Mouse (Mus musculus) CH12.LX (cell line): ENCODE results near the gene Fst. TPM values are rescaled to one million over a fixed set of nuclear protein-coding genes. Genes with fewer than 3 reads are reported as not detected.

Source experiments
- DNase-seq: peaks from one replicate; pipeline ENCODE4 v3.0.0-alpha.2; 2013; ENCODE audit errors: extremely low read depth
- H3K27ac ChIP-seq: 2 replicates; pipeline ENCODE4 v1.5.1; 2012; ENCODE audit warnings: low read depth, mild to moderate bottlenecking, control low read depth, moderate library complexity; ENCODE audit not compliant: insufficient read depth
- H3K27me3 ChIP-seq: replicated peaks from 2 replicates; pipeline ENCODE3; 2012; ENCODE audit warnings: inconsistent platforms
- H3K36me3 ChIP-seq, 2 experiments: replicated peaks in 1 of 2; 2 replicates each; pipeline versions ENCODE3 to v1.6.1; 2012; ENCODE audit warnings: inconsistent platforms in 1 of 2, low read length in 1 of 2, mild to moderate bottlenecking in 1 of 2, mixed read lengths in 1 of 2, moderate library complexity in 1 of 2; ENCODE audit not compliant: control insufficient read depth in 1 of 2, insufficient read depth in 1 of 2
- H3K4me1 ChIP-seq, 2 experiments: 2 replicates each; pipeline ENCODE4 v1.6.1; 2012; ENCODE audit warnings: inconsistent platforms in 1 of 2, moderate library complexity in 1 of 2; ENCODE audit not compliant: insufficient read depth in 2 of 2, control insufficient read depth in 1 of 2
- H3K4me2 ChIP-seq: 2 replicates; pipeline ENCODE4 v1.6.1; 2012; ENCODE audit warnings: low read depth, mild to moderate bottlenecking, control low read depth; ENCODE audit not compliant: poor library complexity, insufficient read depth, severe bottlenecking
- H3K4me3 ChIP-seq, 3 experiments: fragments of 150-350 bp in 1 of 3; sonication (generic) in 1 of 3; replicated peaks in 1 of 3; 2 replicates each; pipeline versions ENCODE3 to v1.5.1; 2011 to 2012; ENCODE audit warnings: low read depth in 2 of 3, low read length in 2 of 3, mild to moderate bottlenecking in 2 of 3, moderate library complexity in 2 of 3, control low read depth in 1 of 3, improper control_type of control experiment in 1 of 3, inconsistent platforms in 1 of 3, mixed read lengths in 1 of 3; ENCODE audit not compliant: poor library complexity in 1 of 3
- H3K79me2 ChIP-seq: replicated peaks from 2 replicates; pipeline ENCODE4 v1.6.1; 2012; ENCODE audit warnings: mild to moderate bottlenecking, moderate library complexity; ENCODE audit not compliant: control insufficient read depth, poor library complexity, insufficient read depth, severe bottlenecking; ENCODE audit errors: extremely low read depth
- H3K9ac ChIP-seq: 2 replicates; pipeline ENCODE4 v1.6.1; 2012; ENCODE audit warnings: low read depth, mild to moderate bottlenecking, control low read depth, moderate library complexity; ENCODE audit not compliant: insufficient read depth
- H3K9me3 ChIP-seq: replicated peaks from 2 replicates; pipeline ENCODE3; 2012; ENCODE audit warnings: low read length, inconsistent platforms, mixed read lengths
- BHLHE40 ChIP-seq: IDR thresholded peaks from 2 replicates; pipeline ENCODE4 v1.6.1; 2011; ENCODE audit warnings: mild to moderate bottlenecking, low read depth, low read length, improper control_type of control experiment
- CHD1 ChIP-seq: IDR thresholded peaks from 2 replicates; pipeline ENCODE4 v1.6.1; 2012; ENCODE audit warnings: low read depth, low read length, improper control_type of control experiment, inconsistent platforms
- CHD2 ChIP-seq: IDR thresholded peaks from 2 replicates; pipeline ENCODE4 v1.6.1; 2011; ENCODE audit warnings: low read length, improper control_type of control experiment
- CTCF ChIP-seq, 2 experiments: IDR thresholded peaks in 1 of 2; conservative IDR thresholded peaks in 1 of 2; 2 replicates each; pipeline ENCODE4 v1.5.1; 2011 to 2012; ENCODE audit warnings: low read depth in 2 of 2, low read length in 2 of 2, improper control_type of control experiment in 1 of 2, inconsistent platforms in 1 of 2, mild to moderate bottlenecking in 1 of 2, moderate library complexity in 1 of 2
- EP300 ChIP-seq: IDR thresholded peaks from 2 replicates; pipeline ENCODE4 v1.6.1; 2011; ENCODE audit warnings: low read length, improper control_type of control experiment
- ETS1 ChIP-seq: conservative IDR thresholded peaks from 2 replicates; pipeline ENCODE4 v1.6.1; 2012; ENCODE audit warnings: low read depth, mild to moderate bottlenecking, inconsistent platforms, low read length, improper control_type of control experiment, moderate library complexity
- KAT2A ChIP-seq: IDR thresholded peaks from 2 replicates; pipeline ENCODE4 v1.6.1; 2012; ENCODE audit warnings: low read length, improper control_type of control experiment, inconsistent platforms; ENCODE audit not compliant: insufficient replicate concordance
- MAFK ChIP-seq: IDR thresholded peaks from 2 replicates; pipeline ENCODE4 v1.6.1; 2011; ENCODE audit warnings: low read length, improper control_type of control experiment; ENCODE audit not compliant: insufficient replicate concordance
- MAX ChIP-seq: IDR thresholded peaks from 2 replicates; pipeline ENCODE4 v1.6.1; 2011; ENCODE audit warnings: low read length, improper control_type of control experiment
- MAZ ChIP-seq: IDR thresholded peaks from 2 replicates; pipeline ENCODE4 v1.6.1; 2012; ENCODE audit warnings: low read depth, mild to moderate bottlenecking, inconsistent platforms, low read length, improper control_type of control experiment, moderate library complexity
- MEF2A ChIP-seq: IDR thresholded peaks from 2 replicates; pipeline ENCODE4 v1.6.1; 2014; ENCODE audit warnings: low read depth, mild to moderate bottlenecking, inconsistent platforms, low read length, improper control_type of control experiment, borderline replicate concordance
- MYC ChIP-seq: IDR thresholded peaks from 2 replicates; pipeline ENCODE4 v1.6.1; 2011; ENCODE audit warnings: low read depth, mild to moderate bottlenecking, improper control_type of control experiment, low read length
- PAX5 ChIP-seq: IDR thresholded peaks from 2 replicates; pipeline ENCODE4 v1.6.1; 2012; ENCODE audit warnings: low read length, inconsistent platforms, mixed read lengths
- POLR2AphosphoS2 ChIP-seq: IDR thresholded peaks from 2 replicates; pipeline ENCODE4 v1.6.1; 2011; ENCODE audit warnings: low read depth, low read length, improper control_type of control experiment
- RAD21 ChIP-seq: IDR thresholded peaks from 2 replicates; pipeline ENCODE4 v1.6.1; 2011; ENCODE audit warnings: low read depth, mild to moderate bottlenecking, low read length, improper control_type of control experiment, moderate library complexity
- UBTF ChIP-seq: IDR thresholded peaks from 2 replicates; pipeline ENCODE4 v1.6.1; 2012; ENCODE audit warnings: low read depth, mild to moderate bottlenecking, inconsistent platforms, low read length, improper control_type of control experiment, moderate library complexity
- ZKSCAN1 ChIP-seq: IDR thresholded peaks from 2 replicates; pipeline ENCODE4 v1.6.1; 2012; ENCODE audit warnings: low read depth, inconsistent platforms, low read length, improper control_type of control experiment, borderline replicate concordance
- ZNF384 ChIP-seq: IDR thresholded peaks from 2 replicates; pipeline ENCODE4 v1.6.1; 2012; ENCODE audit warnings: low read depth, low read length, improper control_type of control experiment, inconsistent platforms
- dilution Hi-C: fragments of 300-500 bp; cut with MboI; formaldehyde crosslinking; loops from 2 replicates; pipeline ENCODE4 v1.14.3; 2020; ENCODE audit warnings: low sequenced_read_pairs; ENCODE audit not compliant: extremely low pct_unique_long_range_greater_than_20kb, extremely low pct_ligation_motif_present
- in situ Hi-C: fragments of 300-500 bp; cut with MboI; formaldehyde crosslinking; loops from 3 replicates; pipeline ENCODE4 v1.14.3; 2019; ENCODE audit warnings: low sequenced_read_pairs, low pct_ligation_motif_present, low pct_unique_long_range_greater_than_20kb, mixed read lengths
- polyA plus RNA-seq: library from polyadenylated mRNA; unstranded; fragments of >175 nt; gene quantifications from 2 replicates; pipeline ENCODE4 v1.2.1, GENCODE M21; 2012; ENCODE audit warnings: low read depth; ENCODE audit not compliant: insufficient read length
- total RNA-seq, 2 experiments: library from RNA; depleted of rRNA; stranded (reverse); fragments of 300-350 nt in 1 of 2; fragments of >200 nt in 1 of 2; gene quantifications; 2 replicates each; pipeline ENCODE4 v1.2.3; 2012 to 2014

Fst gene
- total and polyA plus RNA-seq, 3 experiments, result not detected

GRCm38 (mm10) chr13:114456766-114457566, 1.8 kb downstream of the Fst start:
- Histone ChIP-seq H3K4me2 (no peak overlapping the region), H3K79me2 (no peaks in the 10 kb centered on the region), H3K27me3 (no peaks in the 10 kb centered on the region), H3K9ac (no peak overlapping the region), H3K27ac (no peak overlapping the region), H3K4me3 (no peak overlapping the region), H3K9me3 (peaks cover 13% of the 10 kb centered on the region), H3K36me3 (no peaks in the 10 kb centered on the region), H3K4me1 (no peaks in the 10 kb centered on the region)
- no peak for DNase-seq
- in situ Hi-C loops (loop anchor here (25.0 kb wide), 1 partner anchor 570 kb away; no protein-coding TSS in a partner anchor), dilution Hi-C loops (no loop called here)
- no peak for TF ChIP-seq UBTF
- TF ChIP-seq MEF2A, result no peak
- no peak for TF ChIP-seq RAD21
- no peak for TF ChIP-seq EP300
- TF ChIP-seq MYC, result no peak
- no peak for TF ChIP-seq CTCF (conservative IDR thresholded peaks at IDR 0.05 in 1 of 2, IDR thresholded peaks at IDR 0.05 in 1 of 2; ENCODE audit: low read depth in 2 of 2, low read length in 2 of 2)

- TF ChIP-seq MAFK (no peak), KAT2A (no peak), POLR2AphosphoS2 (no peak), ETS1 (no peak), ZKSCAN1 (no peak), PAX5 (no peak), BHLHE40 (no peak), MAZ (no peak), ZNF384 (no peak), CHD1 (no peak), CHD2 (no peak), MAX (no peak)
- in situ Hi-C loops, result loop anchor here (25.0 kb wide), 1 partner anchor 569 kb away; no protein-coding TSS in a partner anchor
- Histone ChIP-seq H3K4me1 (no peaks in the 10 kb centered on the region), H3K27ac (no peak overlapping the region), H3K9me3 (peaks cover 13% of the 10 kb centered on the region), H3K4me2 (no peak overlapping the region), H3K36me3 (no peaks in the 10 kb centered on the region), H3K79me2 (no peaks in the 10 kb centered on the region), H3K27me3 (no peaks in the 10 kb centered on the region), H3K9ac (no peak overlapping the region), H3K4me3 (no peak overlapping the region)
- dilution Hi-C loops, result no loop called here
- DNase-seq, result no peak
Measured at GRCm38 (mm10) chr13:114456224-114456623, 2.5 kb downstream of the Fst start.
